Mouse (Mus musculus) liver, embryonic 14.5 days (tissue): ENCODE results near the gene Cass4. TPM values are rescaled to one million over a fixed set of nuclear protein-coding genes. Genes with fewer than 3 reads are reported as not detected.

Source experiments
- ATAC-seq: fragments of 200-750 bp; cut with Nextera tagmentation; 2 replicates; pipeline ENCODE4 v1.8.0; 2017; ENCODE audit warnings: moderate number of reproducible peaks, mild to moderate bottlenecking, moderate library complexity; ENCODE audit not compliant: insufficient read depth
- DNase-seq, 3 experiments: peaks; one replicate each; pipeline ENCODE4 v3.0.0-alpha.2; 2012 to 2013; ENCODE audit warnings: low read depth in 3 of 3, low spot score in 3 of 3
- H3K27ac ChIP-seq: fragments of 300-500 bp; sonication (generic); 2 replicates; pipeline ENCODE4 v1.5.1; 2014; ENCODE audit warnings: moderate library complexity, mild to moderate bottlenecking, control low read depth, inconsistent platforms
- H3K27me3 ChIP-seq: fragments of 300-500 bp; sonication (generic); 2 replicates; pipeline ENCODE4 v1.6.1; 2014; ENCODE audit warnings: mild to moderate bottlenecking, low read length, moderate library complexity; ENCODE audit not compliant: control insufficient read depth, insufficient read depth
- H3K36me3 ChIP-seq: fragments of 300-500 bp; sonication (generic); replicated peaks from 2 replicates; pipeline ENCODE4 v1.6.1; 2014; ENCODE audit warnings: low read depth; ENCODE audit not compliant: control insufficient read depth, insufficient read depth
- H3K4me1 ChIP-seq, 2 experiments: fragments of 200-500 bp in 1 of 2; fragments of 300-500 bp in 1 of 2; sonication (generic) in 1 of 2; replicated peaks; 2 replicates each; pipeline ENCODE4 v1.6.1; 2012 to 2014; ENCODE audit warnings: antibody characterized with exemption in 1 of 2, inconsistent platforms in 1 of 2, low read length in 1 of 2; ENCODE audit not compliant: control insufficient read depth in 2 of 2, insufficient read depth in 2 of 2
- H3K4me2 ChIP-seq: fragments of 300-500 bp; sonication (generic); 2 replicates; pipeline ENCODE4 v1.6.1; 2014; ENCODE audit warnings: low read depth, mild to moderate bottlenecking, control low read depth, moderate library complexity
- H3K4me3 ChIP-seq, 2 experiments: fragments of 200-500 bp in 1 of 2; fragments of 300-500 bp in 1 of 2; sonication (generic) in 1 of 2; 2 replicates each; pipeline ENCODE4 v1.5.1; 2012 to 2014; ENCODE audit warnings: low read depth in 2 of 2, low read length in 2 of 2, mild to moderate bottlenecking in 2 of 2, control low read depth in 1 of 2, inconsistent platforms in 1 of 2, moderate library complexity in 1 of 2; ENCODE audit not compliant: insufficient read depth in 1 of 2
- H3K9ac ChIP-seq: fragments of 300-500 bp; sonication (generic); replicated peaks from 2 replicates; pipeline ENCODE4 v1.6.1; 2014; ENCODE audit warnings: mild to moderate bottlenecking, control low read depth, moderate library complexity
- H3K9me3 ChIP-seq: fragments of 300-500 bp; sonication (generic); 2 replicates; pipeline ENCODE4 v1.6.1; 2016; ENCODE audit warnings: low read length, mixed read lengths; ENCODE audit not compliant: control insufficient read depth
- CTCF ChIP-seq: IDR thresholded peaks from 2 replicates; pipeline ENCODE4 v1.5.1; 2016; ENCODE audit warnings: antibody characterized with exemption, low read depth, control low read depth
- EP300 ChIP-seq: IDR thresholded peaks from 2 replicates; pipeline ENCODE4 v1.6.1; 2016; ENCODE audit warnings: antibody characterized with exemption, low read depth
- WGBS: fragments of 180-500 bp; shearing (Covaris S2); extraction: QIAGEN DNeasy Blood & Tissue Kit; methylation state at CpG from one replicate; pipeline ENCODE4 v1.1.7; 2014; ENCODE audit not compliant: insufficient replicate concordance; 5-methylcytosine and 5-hydroxymethylcytosine counted together
- polyA plus RNA-seq, 2 experiments: library from polyadenylated mRNA; depleted of rRNA in 1 of 2; stranded (reverse) in 1 of 2; unstranded in 1 of 2; fragments of >200 nt; fragmentation: Nextera tagmentation in 1 of 2; extraction: Ambion mirVana in 1 of 2; gene quantifications; 2 replicates each; pipeline versions ENCODE4 v1.2.1 to v1.2.3; 2012 to 2014

Gene Cass4
- polyA plus RNA-seq, 2 experiments: 0.45 to 0.75 TPM

DNA sequence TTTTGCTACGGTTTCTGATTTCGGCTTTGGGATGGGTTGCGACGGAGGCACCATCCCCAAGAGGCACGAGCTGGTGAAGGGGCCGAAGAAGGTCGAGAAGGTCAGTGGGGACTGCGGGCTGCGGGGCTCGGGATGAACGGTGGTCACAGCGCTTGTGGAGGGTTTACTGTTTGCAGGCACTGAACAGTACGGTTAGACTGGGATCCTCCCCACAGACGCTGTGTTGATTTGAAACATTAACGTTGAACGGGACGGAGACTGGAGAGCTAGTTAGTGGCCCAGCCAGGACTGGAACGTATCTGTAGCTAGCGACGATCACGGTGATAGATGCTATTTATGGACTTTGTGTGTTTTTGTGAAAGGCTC lies 47.0 kb downstream of the Cass4 start:
- Histone ChIP-seq H3K36me3 (peaks cover 3% of the 10 kb centered on the region; the same call in 1 of the 2 replicates), H3K9ac (peak overlapping the region; percentile 80), H3K4me3 (peak overlapping the region; percentile 64 to 98), H3K27ac (peak overlapping the region; percentile 82), H3K27me3 (no peaks in the 10 kb centered on the region), H3K4me1 (peaks cover 12 to 19% of the 10 kb centered on the region in 2 experiments), H3K4me2 (peak overlapping the region; percentile 91), H3K9me3 (no peaks in the 10 kb centered on the region)
- TF ChIP-seq EP300 (no peak), CTCF (no peak)
- DNase-seq: no peak
- under 1% methylated on average over 21 of the region's 21 CpGs for WGBS
- ATAC-seq: peak; percentile 54

- ATAC-seq (peak; percentile 59), DNase-seq (peak; percentile 62 to 71 (median 66))
- Histone ChIP-seq H3K36me3 (peaks cover 6% of the 10 kb centered on the region), H3K27me3 (no peaks in the 10 kb centered on the region), H3K9ac (peak overlapping the region; percentile 80), H3K9me3 (no peaks in the 10 kb centered on the region), H3K27ac (peak overlapping the region; percentile 82), H3K4me3 (peak overlapping the region; percentile 64 to 98), H3K4me2 (peak overlapping the region; percentile 91), H3K4me1 (peaks cover 12 to 19% of the 10 kb centered on the region in 2 experiments)
- 20% methylated on average over 6 of the region's 6 CpGs for WGBS
- no peak for TF ChIP-seq EP300
- TF ChIP-seq CTCF: no peak
Observed at GRCm38 (mm10) chr2:172441176-172441575, 47.6 kb downstream of the Cass4 start.

DNA sequence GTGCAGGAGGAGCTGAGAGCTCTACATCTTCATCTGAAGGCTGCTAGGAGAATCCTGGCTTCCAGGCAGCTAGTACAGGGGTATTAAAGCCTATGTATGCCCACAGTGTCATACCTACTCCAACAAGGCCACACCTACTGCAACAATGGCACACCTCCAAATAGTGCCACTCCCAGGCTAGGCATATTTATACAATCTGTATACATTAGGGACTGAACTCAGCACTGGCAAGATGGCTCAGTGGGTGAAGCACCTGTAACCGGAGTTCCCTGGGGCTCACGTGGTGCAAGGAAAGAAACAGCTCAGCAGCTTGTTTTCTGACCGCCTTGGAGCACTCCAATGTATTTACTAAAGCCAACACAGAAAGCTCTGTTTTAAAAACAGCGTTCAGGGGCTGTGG lies 52.0 kb downstream of the Cass4 start:
- DNase-seq (no peak), ATAC-seq (no peak)
- H3K4me2 ChIP-seq: no peak overlapping the region
- no peak overlapping the region for H3K9ac ChIP-seq
- 90% methylated on average over 4 of the region's 4 CpGs for WGBS
- no peaks in the 10 kb centered on the region for H3K9me3 ChIP-seq
- no peak overlapping the region for H3K4me3 ChIP-seq
- TF ChIP-seq EP300: no peak
- TF ChIP-seq CTCF: no peak
- no peak overlapping the region for H3K27ac ChIP-seq
- H3K4me1 ChIP-seq: peaks cover 12 to 15% of the 10 kb centered on the region in 2 experiments
- peaks cover 42% of the 10 kb centered on the region for H3K36me3 ChIP-seq
- H3K27me3 ChIP-seq: no peaks in the 10 kb centered on the region

- H3K36me3 ChIP-seq: peaks cover 46% of the 10 kb centered on the region
- no peak overlapping the region for H3K9ac ChIP-seq
- no peak overlapping the region for H3K4me2 ChIP-seq
- peaks cover 0 to 3% of the 10 kb centered on the region in 2 experiments; a peak in 2 of 4 replicates for H3K4me1 ChIP-seq
- H3K9me3 ChIP-seq: no peaks in the 10 kb centered on the region
- no peak overlapping the region for H3K4me3 ChIP-seq
- H3K27ac ChIP-seq: no peak overlapping the region
- DNase-seq: no peak
- ATAC-seq: no peak
- H3K27me3 ChIP-seq: no peaks in the 10 kb centered on the region
- TF ChIP-seq EP300 (no peak), CTCF (peak; percentile 61)
- 86% methylated on average over 6 of the region's 6 CpGs for WGBS
Observed at GRCm38 (mm10) chr2:172447317-172447716, 53.7 kb downstream of the Cass4 start.

GRCm38 (mm10) chr2:172448329-172448728 lies 54.7 kb downstream of the Cass4 start:
- Histone ChIP-seq H3K36me3 (peaks cover 46% of the 10 kb centered on the region), H3K9me3 (no peaks in the 10 kb centered on the region), H3K4me3 (no peak overlapping the region), H3K4me2 (no peak overlapping the region), H3K27ac (no peak overlapping the region), H3K27me3 (no peaks in the 10 kb centered on the region), H3K9ac (no peak overlapping the region), H3K4me1 (no peaks in the 10 kb centered on the region)
- no peak for TF ChIP-seq EP300
- TF ChIP-seq CTCF: no peak
- WGBS: 73% methylated on average over 4 of the region's 4 CpGs
- ATAC-seq: no peak
- DNase-seq: no peak
